Mouse (Mus musculus): Measurements from ENCODE around the gene Def6. TPM values are rescaled to one million over a fixed set of nuclear protein-coding genes. Genes with fewer than 3 reads are reported as not detected.

Def6 gene
- polyA plus RNA-seq, 1 experiment, result 3.4 TPM

GRCm38 (mm10) chr17:28244214-28244613 is 36.6 kb downstream of the Def6 start:
- peaks cover 13% of the 10 kb centered on the region for H3K36me3 ChIP-seq (ENCODE audit: control insufficient read depth, insufficient read depth)

GRCm38 (mm10) chr17:28244714-28245113 is 37.1 kb downstream of the Def6 start:
- no peak for TF ChIP-seq TCF12 (IDR thresholded peaks at IDR 0.05; ENCODE audit: insufficient read depth, poor library complexity, severe bottlenecking)
- no peak for TF ChIP-seq CEBPB (IDR thresholded peaks at IDR 0.05; ENCODE audit: insufficient read depth, poor library complexity, severe bottlenecking)
- TF ChIP-seq REST (IDR thresholded peaks at IDR 0.05; ENCODE audit: insufficient read depth, insufficient read length), result no peak
- no peak for TF ChIP-seq E2F4 (IDR thresholded peaks at IDR 0.05; ENCODE audit: insufficient read depth)
- no peak for TF ChIP-seq MYOD1 (IDR thresholded peaks at IDR 0.05; ENCODE audit: control insufficient read depth in 1 of 3, insufficient read length in 2 of 3, low read depth in 2 of 3)
- no peak for TF ChIP-seq SRF (IDR thresholded peaks at IDR 0.05; ENCODE audit: control insufficient read depth, insufficient read length, low read depth)
- no peak for TF ChIP-seq TCF3 (IDR thresholded peaks at IDR 0.05; ENCODE audit: insufficient read length, low read depth)
- no peak for TF ChIP-seq POLR2AphosphoS2 (IDR thresholded peaks at IDR 0.05; ENCODE audit: insufficient read length, low read depth)
- TF ChIP-seq MAX (IDR thresholded peaks at IDR 0.05; ENCODE audit: low read depth), result no peak
- TF ChIP-seq USF1 (IDR thresholded peaks at IDR 0.05; ENCODE audit: low read depth), result no peak
- TF ChIP-seq MYOG (IDR thresholded peaks at IDR 0.05; ENCODE audit: control insufficient read depth in 1 of 3, insufficient read depth in 1 of 3, insufficient read length in 2 of 3, low read depth in 2 of 3), result no peak
- Histone ChIP-seq H3K4me2 (ENCODE audit: low read depth) (no peak overlapping the region), H3K36me3 (ENCODE audit: control insufficient read depth, insufficient read depth) (peaks cover 12% of the 10 kb centered on the region), H3K4me3 (no peak overlapping the region), H3K27me3 (ENCODE audit: control insufficient read depth, insufficient read depth, insufficient read length) (no peaks in the 10 kb centered on the region), H3K79me2 (ENCODE audit: control insufficient read depth, insufficient read depth) (peaks cover 29% of the 10 kb centered on the region), H3ac (ENCODE audit: control insufficient read depth, insufficient read length) (no peak overlapping the region)

More at GRCm38 (mm10) chr17:28244214-28244613, 36.6 kb downstream of the Def6 start:
- Histone ChIP-seq H3K4me3 (no peak overlapping the region), H3K79me2 (ENCODE audit: control insufficient read depth, insufficient read depth) (peaks cover 33% of the 10 kb centered on the region), H3K4me2 (ENCODE audit: low read depth) (no peak overlapping the region), H3ac (ENCODE audit: control insufficient read depth, insufficient read length) (no peak overlapping the region), H3K27me3 (ENCODE audit: control insufficient read depth, insufficient read depth, insufficient read length) (no peaks in the 10 kb centered on the region)
- TF ChIP-seq POLR2AphosphoS2 (IDR thresholded peaks at IDR 0.05; ENCODE audit: insufficient read length, low read depth) (no peak), SRF (IDR thresholded peaks at IDR 0.05; ENCODE audit: control insufficient read depth, insufficient read length, low read depth) (no peak), REST (IDR thresholded peaks at IDR 0.05; ENCODE audit: insufficient read depth, insufficient read length) (no peak), USF1 (IDR thresholded peaks at IDR 0.05; ENCODE audit: low read depth) (no peak), TCF3 (IDR thresholded peaks at IDR 0.05; ENCODE audit: insufficient read length, low read depth) (no peak), MYOD1 (IDR thresholded peaks at IDR 0.05; ENCODE audit: control insufficient read depth in 1 of 3, insufficient read length in 2 of 3, low read depth in 2 of 3) (no peak), POLR2A (IDR thresholded peaks at IDR 0.05; ENCODE audit: insufficient read length, low read depth) (no peak), MAX (IDR thresholded peaks at IDR 0.05; ENCODE audit: low read depth) (no peak), MYOG (IDR thresholded peaks at IDR 0.05; ENCODE audit: control insufficient read depth in 1 of 3, insufficient read depth in 1 of 3, insufficient read length in 2 of 3, low read depth in 2 of 3) (no peak), CEBPB (IDR thresholded peaks at IDR 0.05; ENCODE audit: insufficient read depth, poor library complexity, severe bottlenecking) (no peak), E2F4 (IDR thresholded peaks at IDR 0.05; ENCODE audit: insufficient read depth) (no peak), TCF12 (IDR thresholded peaks at IDR 0.05; ENCODE audit: insufficient read depth, poor library complexity, severe bottlenecking) (no peak)

- Histone ChIP-seq H3K27me3 (ENCODE audit: control insufficient read depth, insufficient read depth, insufficient read length) (no peaks in the 10 kb centered on the region), H3ac (ENCODE audit: control insufficient read depth, insufficient read length) (no peak overlapping the region), H3K36me3 (ENCODE audit: control insufficient read depth, insufficient read depth) (no peaks in the 10 kb centered on the region), H3K4me3 (no peak overlapping the region), H3K4me2 (ENCODE audit: low read depth) (peak overlapping the region; percentile 82), H3K79me2 (ENCODE audit: control insufficient read depth, insufficient read depth) (peaks cover 29% of the 10 kb centered on the region)
- TF ChIP-seq SRF (IDR thresholded peaks at IDR 0.05; ENCODE audit: control insufficient read depth, insufficient read length, low read depth), result no peak
Measured at GRCm38 (mm10) chr17:28246640-28247039, 39.1 kb downstream of the Def6 start.

- H3K27me3 ChIP-seq (ENCODE audit: control insufficient read depth, insufficient read depth, insufficient read length), result no peaks in the 10 kb centered on the region
- TF ChIP-seq USF1 (IDR thresholded peaks at IDR 0.05; ENCODE audit: low read depth) (peak; percentile 85), E2F4 (IDR thresholded peaks at IDR 0.05; ENCODE audit: insufficient read depth) (no peak), POLR2A (IDR thresholded peaks at IDR 0.05; ENCODE audit: insufficient read length, low read depth) (peak; percentile 54), MAX (IDR thresholded peaks at IDR 0.05; ENCODE audit: low read depth) (peak; percentile 29), MYOG (IDR thresholded peaks at IDR 0.05; ENCODE audit: control insufficient read depth in 1 of 3, insufficient read depth in 1 of 3, insufficient read length in 2 of 3, low read depth in 2 of 3) (peak in 1 of 3 experiments; percentile 24)
- peaks cover 34% of the 10 kb centered on the region for H3K79me2 ChIP-seq (ENCODE audit: control insufficient read depth, insufficient read depth)
- no peak overlapping the region for H3ac ChIP-seq (ENCODE audit: control insufficient read depth, insufficient read length)
- H3K4me3 ChIP-seq, result no peak overlapping the region
- H3K4me2 ChIP-seq (ENCODE audit: low read depth), result peak overlapping the region; percentile 82
- H3K36me3 ChIP-seq (ENCODE audit: control insufficient read depth, insufficient read depth), result no peaks in the 10 kb centered on the region
Measured at GRCm38 (mm10) chr17:28247613-28248012, 40.0 kb downstream of the Def6 start.

- peaks cover 36% of the 10 kb centered on the region for H3K79me2 ChIP-seq (ENCODE audit: control insufficient read depth, insufficient read depth)
- peak overlapping the region; percentile 28 for H3K4me2 ChIP-seq (ENCODE audit: low read depth)
- TF ChIP-seq MYOD1 (IDR thresholded peaks at IDR 0.05; ENCODE audit: control insufficient read depth in 1 of 3, insufficient read length in 2 of 3, low read depth in 2 of 3) (peak in 2 of 3 experiments; percentile 79 to 87), USF1 (IDR thresholded peaks at IDR 0.05; ENCODE audit: low read depth) (no peak)
- no peak overlapping the region for H3K4me3 ChIP-seq
- H3ac ChIP-seq (ENCODE audit: control insufficient read depth, insufficient read length), result no peak overlapping the region
- no peaks in the 10 kb centered on the region for H3K27me3 ChIP-seq (ENCODE audit: control insufficient read depth, insufficient read depth, insufficient read length)
- H3K36me3 ChIP-seq (ENCODE audit: control insufficient read depth, insufficient read depth), result no peaks in the 10 kb centered on the region
Measured at GRCm38 (mm10) chr17:28249062-28249461, 41.5 kb downstream of the Def6 start.

Data from myocyte (in vitro differentiated cells).